Mouse (Mus musculus) liver, embryonic 15.5 days (tissue): ENCODE data around the gene Cyb5b. TPM values are rescaled to one million over a fixed set of nuclear protein-coding genes. Genes with fewer than 3 reads are reported as not detected.
"Not testable (repeated sequence)": the region's sequence is repeated elsewhere in the genome, so short reads cannot be mapped to it uniquely, and the experiment has no call there.

Experiments used
- ATAC-seq: fragments of 200-750 bp; cut with Nextera tagmentation; 2 replicates; pipeline ENCODE4 v1.8.0; 2017; ENCODE audit warnings: moderate number of reproducible peaks, mild to moderate bottlenecking, moderate library complexity; ENCODE audit not compliant: insufficient read depth
- H3K27ac ChIP-seq: fragments of 300-500 bp; sonication (generic); replicated peaks from 2 replicates; pipeline ENCODE4 v1.5.1; 2015; ENCODE audit warnings: mild to moderate bottlenecking, inconsistent platforms
- H3K27me3 ChIP-seq: fragments of 300-500 bp; sonication (generic); 2 replicates; pipeline ENCODE4 v1.6.1; 2015; ENCODE audit warnings: mild to moderate bottlenecking, inconsistent platforms
- H3K36me3 ChIP-seq: fragments of 300-500 bp; sonication (generic); replicated peaks from 2 replicates; pipeline ENCODE4 v1.6.1; 2015; ENCODE audit warnings: moderate library complexity, mild to moderate bottlenecking, inconsistent platforms
- H3K4me1 ChIP-seq: fragments of 300-500 bp; sonication (generic); replicated peaks from 2 replicates; pipeline ENCODE4 v1.6.1; 2015; ENCODE audit warnings: inconsistent platforms
- H3K4me2 ChIP-seq: fragments of 300-500 bp; sonication (generic); 2 replicates; pipeline ENCODE4 v1.6.1; 2015; ENCODE audit warnings: moderate library complexity, mild to moderate bottlenecking, inconsistent platforms
- H3K4me3 ChIP-seq: fragments of 300-500 bp; sonication (generic); replicated peaks from 2 replicates; pipeline ENCODE4 v1.5.1; 2015; ENCODE audit warnings: mild to moderate bottlenecking, inconsistent platforms
- H3K9ac ChIP-seq: fragments of 300-500 bp; sonication (generic); 2 replicates; pipeline ENCODE4 v1.6.1; 2015; ENCODE audit warnings: moderate library complexity, mild to moderate bottlenecking, inconsistent platforms
- H3K9me3 ChIP-seq: fragments of 300-500 bp; sonication (generic); replicated peaks from 2 replicates; pipeline ENCODE4 v1.6.1; 2016; ENCODE audit warnings: inconsistent platforms
- WGBS: fragments of 180-500 bp; shearing (Covaris S2); methylation state at CpG from one replicate; pipeline ENCODE4 v1.1.7; 2015; ENCODE audit warnings: mixed read lengths; ENCODE audit not compliant: insufficient replicate concordance; 5-methylcytosine and 5-hydroxymethylcytosine counted together
- polyA plus RNA-seq: library from polyadenylated mRNA; unstranded; fragments of >200 nt; fragmentation: Nextera tagmentation; extraction: Ambion mirVana; gene quantifications from 2 replicates; pipeline ENCODE4 v1.2.1, GENCODE M21; 2015

The Cyb5b gene
- polyA plus RNA-seq, 1 experiment from 2014 or later: 24.5 TPM

- H3K9me3 ChIP-seq: no peaks in the 10 kb centered on the region
- no peak overlapping the region for H3K4me3 ChIP-seq
- ATAC-seq: no peak
- H3K4me2 ChIP-seq: no peak overlapping the region
- H3K27me3 ChIP-seq: no peaks in the 10 kb centered on the region
- H3K27ac ChIP-seq: no peak overlapping the region
- 21% methylated on average over 7 of the region's 7 CpGs for WGBS
- H3K9ac ChIP-seq: no peak overlapping the region; the same call in 1 of the 2 replicates
- no peaks in the 10 kb centered on the region for H3K36me3 ChIP-seq
- peaks cover 3% of the 10 kb centered on the region; the same call in 1 of the 2 replicates for H3K4me1 ChIP-seq
Measured at GRCm38 (mm10) chr8:107209185-107209584, 58.7 kb downstream of the Cyb5b start.

DNA sequence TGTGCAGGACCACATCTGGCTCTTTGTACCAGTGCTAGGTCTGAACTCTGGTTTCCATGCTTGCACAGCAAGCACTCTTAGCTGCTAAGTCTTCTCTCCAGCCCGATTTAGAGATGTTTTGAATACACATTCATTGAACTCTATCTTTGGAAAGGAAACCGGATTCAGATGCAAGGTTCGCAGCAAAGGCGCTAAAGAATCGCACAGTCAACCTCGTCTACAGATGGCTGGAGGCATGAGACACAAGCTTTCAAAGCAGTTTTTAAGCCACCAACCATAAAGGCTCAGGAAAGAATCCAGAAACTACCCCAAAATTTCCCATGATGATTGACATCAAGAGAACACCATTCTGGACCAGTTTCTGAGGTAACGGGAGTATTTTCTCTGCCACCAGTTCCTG lies 61.6 kb downstream of the Cyb5b start:
- H3K4me2 ChIP-seq: no peak overlapping the region
- H3K4me1 ChIP-seq: peaks cover 3% of the 10 kb centered on the region; the same call in 1 of the 2 replicates
- H3K9me3 ChIP-seq: no peaks in the 10 kb centered on the region
- 70% methylated on average over 7 of the region's 7 CpGs for WGBS
- no peaks in the 10 kb centered on the region for H3K36me3 ChIP-seq
- H3K9ac ChIP-seq: no peak overlapping the region
- no peaks in the 10 kb centered on the region for H3K27me3 ChIP-seq
- ATAC-seq: no peak
- no peak overlapping the region for H3K4me3 ChIP-seq
- H3K27ac ChIP-seq: no peak overlapping the region

- H3K27ac ChIP-seq, H3K9me3 ChIP-seq, ATAC-seq, H3K4me2 ChIP-seq, H3K9ac ChIP-seq, H3K36me3 ChIP-seq, H3K27me3 ChIP-seq, H3K4me3 ChIP-seq: not testable (repeated sequence)
- 34% methylated on average over 7 of the region's 7 CpGs for WGBS
- peaks cover 16% of the 10 kb centered on the region for H3K4me1 ChIP-seq
Measured at GRCm38 (mm10) chr8:107217230-107217629, 66.8 kb downstream of the Cyb5b start.

DNA sequence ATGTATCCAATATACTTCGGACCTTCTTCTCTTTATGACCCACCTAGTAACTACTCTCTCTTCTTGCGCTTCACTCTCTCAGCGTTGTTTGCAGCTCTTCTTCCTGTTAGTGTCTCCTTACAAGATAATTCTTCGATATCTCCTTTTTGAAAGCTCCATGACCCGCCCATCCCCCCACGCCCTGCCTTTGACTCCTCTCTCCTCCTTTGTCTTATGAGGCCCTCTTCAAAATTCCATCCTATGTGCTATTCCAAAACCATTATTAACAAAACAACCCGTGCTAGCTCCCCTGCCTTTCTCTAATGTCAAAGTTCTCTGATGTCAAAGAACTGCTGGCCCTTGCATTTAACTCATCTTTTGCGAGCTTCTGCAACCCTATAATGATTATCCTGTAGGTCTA lies 67.7 kb downstream of the Cyb5b start:
- 50% methylated on average over 8 of the region's 8 CpGs for WGBS
- Histone ChIP-seq H3K4me2 (no peak overlapping the region), H3K27ac (no peak overlapping the region), H3K4me3 (no peak overlapping the region), H3K27me3 (no peaks in the 10 kb centered on the region), H3K9ac (no peak overlapping the region), H3K4me1 (peaks cover 16% of the 10 kb centered on the region), H3K9me3 (no peaks in the 10 kb centered on the region), H3K36me3 (no peaks in the 10 kb centered on the region)
- no peak for ATAC-seq

- 27% methylated on average over 2 of the region's 2 CpGs for WGBS
- no peak overlapping the region for H3K9ac ChIP-seq
- no peak overlapping the region for H3K4me3 ChIP-seq
- H3K36me3 ChIP-seq: no peaks in the 10 kb centered on the region
- H3K27ac ChIP-seq: no peak overlapping the region
- H3K4me2 ChIP-seq: no peak overlapping the region
- H3K4me1 ChIP-seq: peaks cover 16% of the 10 kb centered on the region
- H3K27me3 ChIP-seq: no peaks in the 10 kb centered on the region
- H3K9me3 ChIP-seq: no peaks in the 10 kb centered on the region
- ATAC-seq: no peak
Measured at GRCm38 (mm10) chr8:107219078-107219477, 68.6 kb downstream of the Cyb5b start.

- Histone ChIP-seq H3K27me3 (no peaks in the 10 kb centered on the region), H3K4me3 (no peak overlapping the region), H3K4me1 (peaks cover 16% of the 10 kb centered on the region), H3K9me3 (no peaks in the 10 kb centered on the region), H3K9ac (no peak overlapping the region), H3K27ac (no peak overlapping the region), H3K4me2 (no peak overlapping the region), H3K36me3 (no peaks in the 10 kb centered on the region)
- 22% methylated on average over 8 of the region's 8 CpGs for WGBS
- ATAC-seq: peak; percentile 37; the same call in 1 of the 2 replicates
Measured at GRCm38 (mm10) chr8:107221924-107222851, 71.7 kb downstream of the Cyb5b start.

GRCm38 (mm10) chr8:107226183-107226582 lies 75.7 kb downstream of the Cyb5b start:
- Histone ChIP-seq H3K27ac (no peak overlapping the region), H3K4me3 (no peak overlapping the region), H3K4me2 (no peak overlapping the region), H3K27me3 (no peaks in the 10 kb centered on the region), H3K9me3 (no peaks in the 10 kb centered on the region), H3K36me3 (no peaks in the 10 kb centered on the region), H3K4me1 (peaks cover 6% of the 10 kb centered on the region), H3K9ac (no peak overlapping the region)
- no peak for ATAC-seq
- 51% methylated on average over 9 of the region's 9 CpGs for WGBS

DNA sequence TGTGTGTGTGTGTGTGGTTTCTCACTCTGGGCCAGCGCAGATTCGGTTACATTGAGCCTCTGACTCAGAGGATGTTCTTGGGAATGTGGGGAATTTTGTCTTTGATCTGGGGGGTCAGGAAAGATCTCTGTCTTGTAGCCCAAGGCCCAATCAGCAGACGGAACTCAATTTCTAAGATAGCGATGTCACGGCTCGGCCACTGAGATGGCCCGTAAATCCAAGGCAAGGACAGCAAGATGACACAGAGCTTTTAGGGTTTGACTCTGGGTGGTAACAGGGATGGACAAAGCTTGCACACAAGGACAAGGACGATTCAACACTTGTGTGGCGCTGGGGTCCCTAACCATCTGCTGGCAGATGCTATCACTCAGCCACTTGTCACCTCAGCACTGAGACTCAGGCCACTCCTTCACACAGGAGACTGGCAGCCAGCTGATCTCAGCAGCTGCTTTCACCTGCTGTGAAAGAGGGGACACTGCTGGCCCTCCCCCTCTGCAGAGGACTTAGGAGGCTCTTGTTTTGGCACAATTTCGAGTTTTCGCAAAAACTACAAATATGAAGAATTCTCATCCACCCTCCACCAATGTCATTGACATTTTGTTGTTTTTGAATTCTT lies 76.7 kb downstream of the Cyb5b start:
- H3K4me2 ChIP-seq: no peak overlapping the region
- no peak overlapping the region for H3K27ac ChIP-seq
- no peak overlapping the region for H3K4me3 ChIP-seq
- 58% methylated on average over 11 of the region's 11 CpGs for WGBS
- no peak for ATAC-seq
- peaks cover under 1% of the 10 kb centered on the region for H3K4me1 ChIP-seq
- H3K36me3 ChIP-seq: no peaks in the 10 kb centered on the region
- H3K9ac ChIP-seq: no peak overlapping the region
- H3K27me3 ChIP-seq: no peaks in the 10 kb centered on the region
- no peaks in the 10 kb centered on the region for H3K9me3 ChIP-seq

GRCm38 (mm10) chr8:107233251-107233650 lies 82.8 kb downstream of the Cyb5b start:
- H3K9me3 ChIP-seq: no peaks in the 10 kb centered on the region
- no peak for ATAC-seq
- no peaks in the 10 kb centered on the region for H3K27me3 ChIP-seq
- no peak overlapping the region for H3K9ac ChIP-seq
- H3K4me1 ChIP-seq: no peaks in the 10 kb centered on the region
- no peaks in the 10 kb centered on the region for H3K36me3 ChIP-seq
- H3K27ac ChIP-seq: no peak overlapping the region
- 55% methylated on average over 3 of the region's 3 CpGs for WGBS
- no peak overlapping the region for H3K4me3 ChIP-seq
- H3K4me2 ChIP-seq: no peak overlapping the region

GRCm38 (mm10) chr8:107233718-107234117 lies 83.3 kb downstream of the Cyb5b start:
- WGBS: 30% methylated on average over 2 of the region's 2 CpGs
- no peaks in the 10 kb centered on the region for H3K36me3 ChIP-seq
- no peak for ATAC-seq
- H3K4me2 ChIP-seq: no peak overlapping the region
- H3K9me3 ChIP-seq: no peaks in the 10 kb centered on the region
- H3K9ac ChIP-seq: no peak overlapping the region
- no peaks in the 10 kb centered on the region for H3K27me3 ChIP-seq
- H3K4me3 ChIP-seq: no peak overlapping the region
- no peak overlapping the region for H3K27ac ChIP-seq
- H3K4me1 ChIP-seq: no peaks in the 10 kb centered on the region
